Mouse (Mus musculus) thymus, adult 2 months (tissue): ENCODE measurements around the gene C3.

Experiments
- CTCF ChIP-seq: fragments of 200-500 bp; IDR thresholded peaks from 2 replicates; pipeline ENCODE4 v1.5.1; 2012; ENCODE audit warnings: mild to moderate bottlenecking, control low read depth, low read length, moderate library complexity, borderline replicate concordance; ENCODE audit not compliant: control insufficient read depth, poor library complexity, insufficient read depth; ENCODE audit errors: extremely low read depth
- POLR2A ChIP-seq: fragments of 200-500 bp; IDR thresholded peaks from 2 replicates; pipeline ENCODE4 v1.6.1; 2012; ENCODE audit warnings: mild to moderate bottlenecking, low read length, control low read depth, moderate library complexity; ENCODE audit not compliant: control insufficient read depth, poor library complexity, insufficient read depth; ENCODE audit errors: extremely low read depth

DNA sequence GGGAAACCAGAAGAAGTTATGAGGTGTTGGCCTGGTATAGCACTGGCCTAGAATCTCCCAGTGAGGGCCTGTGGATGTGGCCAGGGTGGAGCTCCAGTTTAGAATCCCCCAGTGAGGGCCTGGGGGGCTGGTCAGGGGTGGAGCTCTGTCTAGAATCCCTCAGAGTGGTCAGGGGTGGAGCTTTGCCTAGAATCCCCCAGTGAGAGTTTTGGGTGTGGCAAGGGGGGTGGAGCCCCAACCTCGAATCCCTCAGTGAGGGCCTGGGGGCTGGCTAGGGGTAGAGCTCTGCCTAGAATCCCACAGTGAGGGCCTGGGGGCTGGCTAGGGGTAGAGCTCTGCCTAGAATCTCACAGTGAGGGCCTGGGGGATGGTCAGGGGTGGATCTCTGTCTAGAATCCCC is 33.9 kb upstream of the C3 start:
- TF ChIP-seq CTCF (no peak), POLR2A (no peak)
